Mouse (Mus musculus): ENCODE data around the gene Brwd3. TPM values are rescaled to one million over a fixed set of nuclear protein-coding genes. Genes with fewer than 3 reads are reported as not detected.

The Brwd3 gene
- 1 to 10 TPM; 4.7 to 6.8 TPM for total RNA-seq (2021)

DNA sequence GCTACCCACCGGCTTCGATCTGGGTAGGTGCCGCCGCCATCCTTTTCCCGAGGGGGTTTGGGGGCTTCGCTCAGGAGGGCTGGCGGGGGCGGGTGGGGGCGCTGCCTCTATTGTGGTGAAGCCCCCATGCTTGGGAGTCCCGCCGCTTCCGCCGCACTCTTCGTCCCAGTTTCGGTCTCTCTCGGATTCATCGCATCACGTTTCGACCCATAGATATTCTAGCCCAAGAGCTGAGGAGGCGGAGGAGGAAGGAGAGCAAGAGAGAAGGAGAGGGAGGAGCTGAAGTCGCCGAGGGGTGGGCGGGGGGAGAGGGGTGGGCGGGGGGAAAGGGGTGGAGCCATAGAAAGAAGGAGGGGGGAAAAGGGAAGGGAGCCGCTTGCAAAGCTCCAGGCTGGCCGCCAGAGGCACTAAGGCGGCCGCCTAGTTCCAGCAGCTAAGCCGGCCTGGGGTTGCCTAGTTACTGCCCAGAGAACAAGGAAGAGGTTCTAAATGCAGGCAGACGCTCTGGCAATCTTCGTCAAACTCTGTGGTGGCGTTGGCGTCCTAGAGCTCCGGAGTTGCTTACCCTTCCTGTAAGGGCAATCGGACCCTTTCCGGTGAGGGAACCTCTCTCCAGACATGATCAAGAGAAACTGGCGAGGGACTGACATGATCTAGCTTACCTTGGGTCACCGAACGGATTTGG lies at the start of gene Brwd3:
Brwd3 (minus strand) TSS at position 283 of the 685 bp plus-strand sequence.
- DNase-seq (ENCODE audit: low spot score): peak; percentile 80
- intact Hi-C loops (cut with DNase I): loop anchor here (5.0 kb wide), 1 partner anchor 178 kb away; the partner anchor contains the start of gene Hmgn5

DNA sequence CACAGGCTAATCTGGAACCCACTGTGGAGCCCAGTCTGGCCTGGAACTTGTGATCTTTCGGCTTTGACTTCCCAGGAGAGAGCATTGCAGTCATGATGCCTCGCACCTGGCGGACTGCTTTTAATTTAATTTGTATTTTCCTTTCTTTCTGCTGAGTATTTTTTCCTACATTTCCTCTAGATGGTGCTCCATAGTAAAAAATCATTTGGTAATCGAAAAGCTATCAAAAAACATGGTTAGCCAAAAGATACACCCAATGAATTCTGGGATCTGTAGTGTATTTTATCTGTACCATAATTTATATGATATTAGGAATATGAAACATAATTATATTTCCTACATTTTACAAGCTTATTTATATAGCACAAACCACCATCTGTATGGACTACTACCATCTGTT lies 28.5 kb upstream of the Brwd3 start:
- intact Hi-C loops (cut with DNase I): no loop called here
- DNase-seq (ENCODE audit: low spot score): no peak

DNA sequence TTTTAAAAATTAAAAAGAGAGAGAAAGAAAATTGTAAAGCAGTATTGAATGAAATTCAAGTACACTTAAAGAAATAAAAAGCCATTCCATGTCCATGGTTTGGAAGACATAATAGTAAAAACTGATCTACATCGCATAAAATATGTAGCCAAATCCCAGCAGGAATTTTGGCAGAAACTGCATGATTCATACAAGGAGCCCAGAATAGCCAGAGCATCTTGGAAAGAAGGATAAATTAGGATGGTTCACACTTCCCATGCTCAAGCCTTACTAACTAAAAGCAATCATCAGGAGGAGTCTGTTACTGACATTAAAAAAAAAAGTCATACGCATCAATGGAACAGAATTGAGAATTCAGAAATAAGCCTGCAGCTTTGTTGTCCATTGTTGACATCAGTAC lies 8.5 kb upstream of the Brwd3 start:
- intact Hi-C loops (cut with DNase I): no loop called here

DNA sequence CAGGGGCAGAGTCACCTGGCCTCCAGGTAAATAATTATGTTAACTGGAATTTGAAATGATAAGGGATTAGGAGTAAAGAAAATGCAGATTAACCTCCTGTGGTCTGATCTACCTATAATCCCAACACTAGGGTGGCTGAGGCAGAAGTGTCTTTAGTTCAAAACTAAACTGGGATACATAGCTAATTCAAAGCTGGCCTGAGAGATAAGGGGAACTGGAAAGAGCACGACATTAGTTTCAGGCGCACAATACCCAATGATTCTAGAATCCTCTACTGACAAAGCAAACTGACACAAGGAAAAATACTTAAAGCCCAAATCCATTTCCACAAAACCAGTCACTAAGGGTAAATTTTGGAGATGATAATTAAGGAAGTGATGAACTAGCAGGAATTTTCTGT lies 2.2 kb upstream of the Brwd3 start:
- intact Hi-C loops (cut with DNase I): no loop called here
- no peak for DNase-seq (ENCODE audit: low spot score)

More for the DNA sequence above, 8.5 kb upstream of the Brwd3 start:
- DNase-seq (ENCODE audit: low spot score): no peak

GRCm38 (mm10) chrX:108835233-108835632 lies 1.1 kb upstream of the Brwd3 start:
- intact Hi-C loops (cut with DNase I): no loop called here
- DNase-seq (ENCODE audit: low spot score): no peak

DNA sequence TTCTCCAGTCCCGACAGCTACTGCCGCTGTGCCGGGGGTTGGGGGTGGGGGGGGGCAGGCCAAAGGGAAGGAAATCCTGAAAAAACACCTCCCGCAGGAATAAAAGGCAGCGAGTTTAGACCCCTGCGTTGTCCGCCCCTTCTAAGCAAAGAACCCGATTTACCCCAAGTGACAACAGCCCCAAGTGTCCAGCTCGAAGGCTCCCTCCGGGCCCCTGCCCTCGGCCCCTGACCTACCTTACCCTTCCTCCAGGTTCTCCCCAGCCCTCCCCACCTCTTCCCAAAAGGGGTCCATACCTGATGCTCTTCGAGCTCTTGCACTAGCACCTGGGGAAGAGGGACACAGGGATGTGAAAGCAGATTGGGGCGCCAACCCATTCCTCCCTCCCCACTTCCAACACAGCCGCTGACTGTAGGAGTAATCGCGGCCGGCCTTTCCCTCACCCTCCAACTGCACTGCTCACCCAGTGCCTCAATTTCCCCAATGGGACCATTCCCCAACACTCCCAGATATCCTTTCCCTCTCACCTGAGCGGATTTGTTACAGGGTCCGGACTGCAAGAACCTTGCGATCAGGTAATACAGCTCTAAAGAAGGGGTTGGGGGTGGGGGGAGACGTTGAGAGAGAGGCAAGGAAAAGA lies 671 bp downstream of the Brwd3 start:
- intact Hi-C loops (cut with DNase I): loop anchor here (5.0 kb wide), 1 partner anchor 179 kb away; the partner anchor contains the start of gene Hmgn5

DNA sequence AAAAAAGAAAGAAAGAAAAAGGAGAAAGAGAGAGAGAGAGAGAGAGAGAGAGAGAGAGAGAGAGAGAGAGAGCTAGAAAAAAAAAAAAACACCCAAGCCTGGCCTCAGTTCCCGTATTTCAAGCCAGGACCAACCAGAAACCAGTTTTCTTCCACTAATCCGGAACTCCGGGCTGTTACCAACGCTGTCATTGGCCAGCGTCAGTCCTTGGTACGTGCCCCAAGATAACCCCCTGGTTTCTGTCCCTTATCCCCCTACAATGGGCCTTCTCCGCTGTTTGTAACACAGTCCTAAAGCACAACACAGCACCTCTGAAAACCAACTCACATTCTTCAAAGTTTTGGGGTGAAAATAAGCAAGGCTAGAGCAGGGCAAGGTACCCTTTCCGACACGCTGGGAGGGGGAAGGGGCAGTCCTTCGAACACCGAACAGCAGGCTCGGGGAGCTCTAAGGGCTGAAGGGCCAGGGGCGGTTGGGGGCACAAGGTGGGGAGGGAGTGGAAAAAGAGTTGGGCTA lies 1.4 kb downstream of the Brwd3 start:
- peak; percentile 76 for DNase-seq (ENCODE audit: low spot score)
- intact Hi-C loops (cut with DNase I): loop anchor here (5.0 kb wide), 1 partner anchor 180 kb away; the partner anchor contains the start of gene Hmgn5

More for the DNA sequence above, 671 bp downstream of the Brwd3 start:
- DNase-seq (ENCODE audit: low spot score): no peak

GRCm38 (mm10) chrX:108831231-108831630 lies 2.9 kb downstream of the Brwd3 start:
- intact Hi-C loops (cut with DNase I): loop anchor here (5.0 kb wide), 1 partner anchor 181 kb away; the partner anchor contains the start of gene Hmgn5
- DNase-seq (ENCODE audit: low spot score): no peak

DNA sequence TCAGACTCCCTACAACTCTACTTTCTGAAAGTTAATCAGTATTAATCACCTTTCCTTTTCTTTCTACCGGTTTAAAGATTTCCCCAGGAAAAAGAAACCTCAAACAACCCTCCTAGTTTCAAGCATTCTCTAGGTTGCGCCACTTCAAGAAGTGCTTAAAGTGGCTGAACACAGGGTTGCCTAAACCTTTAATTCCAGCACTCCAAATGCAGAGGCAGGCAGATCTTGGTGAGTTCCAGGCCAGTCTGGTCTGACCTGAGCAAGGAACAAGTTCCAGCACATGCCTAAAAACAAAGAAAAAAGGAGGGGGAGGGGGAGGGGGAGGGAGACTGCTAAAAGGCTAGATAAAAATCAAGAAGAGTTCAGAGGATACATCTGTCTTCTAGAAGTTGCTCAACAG lies 6.1 kb downstream of the Brwd3 start:
- intact Hi-C loops (cut with DNase I): no loop called here
- DNase-seq (ENCODE audit: low spot score): no peak

GRCm38 (mm10) chrX:108797268-108797667 lies 36.9 kb downstream of the Brwd3 start:
- intact Hi-C loops (cut with DNase I): no loop called here
- DNase-seq (ENCODE audit: low spot score): no peak

- intact Hi-C loops (cut with DNase I): no loop called here
- DNase-seq (ENCODE audit: low spot score): no peak
These were observed 50.4 kb downstream of the Brwd3 start for GRCm38 (mm10) chrX:108783724-108784123.

DNA sequence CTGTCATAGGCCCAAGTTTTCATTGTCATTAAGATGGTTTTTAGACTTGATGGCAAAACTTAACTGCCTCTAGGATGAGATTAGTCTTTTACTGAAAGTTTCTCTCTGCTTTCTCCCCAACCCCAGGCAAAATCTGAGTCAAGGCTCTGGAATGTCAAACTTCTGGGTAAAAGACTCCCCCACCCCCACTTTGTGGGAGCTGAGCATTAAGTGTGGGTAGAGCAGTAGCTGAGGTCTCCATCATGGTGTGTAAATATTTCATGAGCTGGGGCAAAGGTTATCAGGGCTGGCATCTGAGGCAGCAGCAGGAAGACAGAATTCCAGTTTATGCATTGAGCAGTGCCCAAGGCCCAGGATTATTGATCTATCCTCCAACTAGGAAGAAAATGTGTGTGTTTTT lies 102.4 kb downstream of the Brwd3 start:
- intact Hi-C loops (cut with DNase I): no loop called here
- DNase-seq (ENCODE audit: low spot score): no peak

DNA sequence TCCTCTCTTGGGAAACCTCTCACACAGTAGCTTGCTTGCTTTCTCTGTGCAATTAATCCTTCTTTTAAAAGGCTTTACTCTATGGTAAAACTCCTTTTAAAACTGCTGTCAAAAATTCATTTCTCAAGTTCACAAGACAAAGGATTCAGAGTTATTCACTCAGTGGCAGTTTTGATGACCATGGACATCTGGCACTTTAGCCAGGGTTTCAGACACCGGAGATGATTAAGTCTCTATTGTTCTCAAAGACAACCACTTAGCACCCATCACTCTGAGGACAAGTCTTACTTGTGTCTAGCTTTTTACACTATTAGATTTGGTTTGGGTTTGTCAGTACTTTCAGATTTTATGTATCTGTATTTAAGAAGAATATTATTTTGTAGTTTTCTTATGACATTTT lies 104.6 kb downstream of the Brwd3 start:
- intact Hi-C loops (cut with DNase I): no loop called here

GRCm38 (mm10) chrX:108729068-108729467 lies 105.1 kb downstream of the Brwd3 start:
- no peak for DNase-seq (ENCODE audit: low spot score)

More for the DNA sequence above, 104.6 kb downstream of the Brwd3 start:
- DNase-seq (ENCODE audit: low spot score): no peak

DNA sequence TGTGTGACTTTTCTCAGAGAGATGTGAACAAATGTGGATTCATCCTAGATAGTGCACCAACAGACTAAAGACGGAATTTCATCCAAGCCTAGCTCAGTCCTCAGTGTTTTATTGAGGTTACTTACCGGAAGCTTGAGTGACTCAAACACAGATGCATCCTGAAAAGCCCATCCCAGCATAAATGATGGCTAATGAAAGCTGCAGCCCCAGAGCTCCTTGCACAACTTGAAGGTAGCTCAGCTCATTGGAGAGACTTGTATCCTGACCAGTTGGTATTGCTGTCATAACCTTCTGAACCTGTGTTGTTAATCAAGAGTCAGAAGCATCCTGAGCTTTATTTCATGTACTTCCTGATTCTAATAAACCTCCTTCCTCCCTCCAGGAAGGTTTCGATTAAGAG lies 105.8 kb downstream of the Brwd3 start:
- intact Hi-C loops (cut with DNase I): no loop called here
- no peak for DNase-seq (ENCODE audit: low spot score)

More at GRCm38 (mm10) chrX:108729068-108729467, 105.1 kb downstream of the Brwd3 start:
- intact Hi-C loops (cut with DNase I): no loop called here

GRCm38 (mm10) chrX:108724241-108724640 lies 109.9 kb downstream of the Brwd3 start:
- intact Hi-C loops (cut with DNase I): no loop called here
- DNase-seq (ENCODE audit: low spot score): no peak

- DNase-seq (ENCODE audit: low spot score): no peak
- intact Hi-C loops (cut with DNase I): no loop called here
These were observed 111.7 kb downstream of the Brwd3 start for GRCm38 (mm10) chrX:108722447-108722846.

- no peak for DNase-seq (ENCODE audit: low spot score)
- intact Hi-C loops (cut with DNase I): no loop called here
These were observed 129.9 kb downstream of the Brwd3 start for GRCm38 (mm10) chrX:108704312-108704711.

All from heart, postnatal 25 days (tissue).